Mouse (Mus musculus) right cerebral cortex, postnatal 14 days (tissue): ENCODE results near the gene Enpp6.

ENCODE experiments used
- DNase-seq: peaks from one replicate; pipeline ENCODE4 v3.0.0; 2022

Gene Enpp6

DNA sequence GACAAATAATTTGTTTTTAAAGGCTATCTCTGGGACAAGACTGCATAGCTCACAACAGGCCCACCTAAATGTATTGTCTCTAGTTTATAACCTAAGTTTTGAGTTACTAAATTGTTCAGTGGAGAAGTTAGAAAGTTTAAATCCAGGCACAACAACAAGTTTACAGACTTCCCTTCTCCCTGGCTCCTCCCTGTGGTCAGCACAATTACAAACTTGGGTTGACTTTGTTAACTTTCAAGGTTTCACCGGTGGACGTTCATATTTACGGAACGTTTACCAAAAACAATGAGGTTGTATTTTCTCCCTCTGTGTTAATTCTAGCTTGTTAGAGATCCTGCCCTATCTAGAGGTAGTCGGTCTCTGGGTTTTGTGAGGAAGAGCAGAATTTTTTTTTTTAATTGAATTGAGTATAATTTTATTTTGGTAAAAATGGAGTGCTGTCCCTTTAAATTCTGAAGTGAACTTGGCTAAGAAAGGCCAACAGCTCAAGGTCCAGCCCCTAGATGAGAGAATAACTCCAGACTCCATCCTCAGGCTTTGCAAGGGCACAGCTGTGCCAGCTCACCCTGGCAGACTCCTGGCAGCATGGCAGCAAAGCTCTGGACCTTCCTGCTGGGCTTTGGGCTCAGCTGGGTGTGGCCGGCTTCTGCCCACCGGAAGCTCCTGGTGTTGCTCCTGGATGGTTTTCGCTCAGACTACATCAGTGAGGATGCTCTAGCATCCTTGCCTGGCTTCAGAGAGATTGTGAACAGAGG is at the start of gene Enpp6:
TSS of gene Enpp6 (plus strand) at position 502 of the 755 bp plus-strand sequence.
- no peak for DNase-seq

DNA sequence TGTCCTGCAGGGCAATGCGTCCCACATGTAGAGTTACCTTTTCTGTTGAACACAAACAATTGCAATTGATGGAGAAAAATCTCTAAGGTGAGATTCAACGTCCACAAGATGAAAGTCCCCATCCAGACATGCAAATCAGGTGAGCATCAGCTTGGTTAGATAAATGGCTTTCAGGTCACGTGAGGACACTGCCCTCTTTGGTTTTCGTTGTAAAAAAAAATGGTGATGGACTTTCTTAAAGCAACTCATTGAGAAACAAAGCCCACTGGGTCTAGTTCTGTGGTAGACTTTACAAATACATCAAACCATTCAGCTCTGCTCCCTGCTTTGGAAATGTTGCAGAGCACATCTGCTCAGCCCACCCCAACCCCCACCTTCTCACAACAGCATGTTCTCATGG is 48.5 kb upstream of the Enpp6 start:
- DNase-seq = no peak

DNA sequence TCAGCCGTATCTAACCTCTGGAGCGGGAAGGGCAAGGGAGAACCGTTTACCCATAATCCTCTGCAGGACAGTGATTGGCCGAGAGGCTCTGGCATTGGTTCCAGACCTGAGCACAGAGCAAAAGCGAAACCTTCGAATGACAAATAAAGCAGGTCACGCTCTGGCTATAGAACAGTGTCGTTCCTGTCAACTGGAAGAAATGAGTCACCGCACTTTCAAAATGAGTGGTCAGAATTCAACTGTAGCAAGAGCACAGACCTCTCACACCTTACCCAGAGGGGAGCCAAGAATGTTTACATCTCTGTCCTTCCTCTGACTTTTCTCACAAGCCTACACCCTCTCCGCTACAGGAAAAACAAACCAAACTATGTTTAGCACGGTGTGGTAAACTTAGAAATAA is 45.4 kb upstream of the Enpp6 start:
- DNase-seq = no peak

DNA sequence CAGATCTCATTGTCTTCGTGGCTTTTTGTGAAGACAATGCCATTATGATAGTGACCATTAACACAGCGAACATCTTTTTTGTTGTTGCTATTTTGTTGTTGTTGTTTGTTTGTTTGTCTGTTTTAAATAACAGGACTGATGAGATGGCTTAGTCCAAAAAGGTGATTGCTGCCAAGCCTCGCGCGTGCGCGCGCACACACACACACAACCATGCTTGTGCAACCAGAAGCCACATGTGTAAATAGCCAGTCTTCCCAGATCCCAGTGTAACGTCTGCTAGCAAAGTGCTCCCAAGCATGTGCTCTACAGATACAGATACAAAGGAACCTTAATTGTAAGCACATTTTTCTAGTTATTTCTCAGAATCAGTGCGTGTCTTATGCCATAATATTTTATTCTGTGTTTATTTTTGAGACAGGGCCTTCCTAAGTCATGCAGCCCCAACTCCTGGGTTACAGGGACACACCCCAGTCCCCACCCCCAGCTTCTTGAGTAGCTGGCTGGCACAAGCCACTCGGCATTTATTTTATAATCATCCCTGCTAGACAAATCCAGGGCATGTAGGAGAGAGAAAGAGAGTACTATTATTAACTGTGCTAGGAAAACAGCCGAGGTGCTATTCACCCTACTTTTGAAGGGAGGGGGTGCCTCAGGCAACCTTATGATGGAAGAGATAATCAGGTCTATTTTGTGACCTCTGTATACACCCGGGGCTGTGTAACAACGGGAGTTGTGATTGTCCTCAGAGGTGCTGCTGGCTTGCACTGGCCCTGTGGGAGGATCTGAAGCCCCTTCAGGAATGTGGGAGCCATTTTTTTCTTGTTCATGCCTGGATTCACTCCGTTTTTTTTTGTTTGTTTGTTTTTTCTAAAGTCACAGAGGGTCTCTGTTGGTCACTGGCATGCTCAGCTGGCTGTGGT is 44.7 kb upstream of the Enpp6 start:
- no peak for DNase-seq

DNA sequence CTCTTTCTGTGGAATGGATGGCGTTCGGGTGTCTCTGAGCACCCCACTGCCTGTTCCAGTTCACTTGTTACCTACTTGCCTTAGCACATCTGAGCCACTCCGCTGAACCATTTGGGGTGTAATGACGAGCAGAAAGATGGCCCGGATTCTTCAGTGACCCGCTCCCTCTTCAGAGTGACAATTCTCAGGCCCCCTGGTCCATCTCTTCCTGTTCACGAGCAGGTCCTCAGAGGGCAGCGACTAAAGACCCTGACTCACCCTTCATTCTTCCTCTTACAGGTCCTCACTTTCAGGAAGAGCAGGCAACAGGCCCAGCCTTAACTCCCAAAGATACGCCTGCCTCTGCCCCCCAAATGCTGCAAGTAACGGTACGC is 44.0 kb upstream of the Enpp6 start:
- no peak for DNase-seq

DNA sequence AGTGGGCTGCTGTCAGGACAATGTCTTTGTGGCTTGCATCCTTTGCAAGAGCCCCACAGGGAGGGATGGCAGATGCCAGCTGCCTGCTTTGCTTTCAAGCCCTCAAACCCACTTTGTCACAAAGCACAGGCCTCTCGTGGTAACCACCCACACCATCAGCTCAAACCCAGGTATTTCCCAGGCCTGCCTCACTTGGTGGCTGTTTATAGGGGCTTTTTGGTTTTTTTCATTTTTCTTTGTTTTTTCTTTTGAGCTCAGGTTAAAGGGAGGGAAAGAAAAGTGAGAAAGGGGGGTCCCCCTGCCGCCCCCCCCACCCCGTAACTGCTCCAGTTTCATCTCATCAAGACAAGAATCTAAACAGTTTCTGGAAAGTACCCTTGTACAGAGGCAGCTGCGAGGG is 43.4 kb upstream of the Enpp6 start:
- DNase-seq = no peak

DNA sequence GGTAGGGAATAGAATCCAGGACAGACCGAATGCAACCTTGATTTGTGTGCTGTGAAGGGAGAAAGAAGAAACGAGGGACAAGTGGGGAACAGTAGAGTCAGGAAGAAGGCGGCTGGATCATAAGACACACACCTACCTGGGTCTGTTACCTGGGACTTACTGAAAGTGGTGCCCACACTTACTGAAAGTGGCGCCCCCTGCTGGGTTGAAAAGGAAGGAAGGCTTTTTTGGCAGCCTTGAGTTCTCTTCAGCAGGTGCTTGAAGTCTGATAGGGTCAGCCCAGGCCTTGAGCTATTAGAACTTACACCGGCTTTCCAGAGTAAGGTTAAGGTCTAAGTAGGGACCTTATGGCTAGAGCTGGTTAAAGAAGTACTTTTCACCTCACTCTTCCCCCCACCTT is 40.5 kb upstream of the Enpp6 start:
- DNase-seq = no peak

DNA sequence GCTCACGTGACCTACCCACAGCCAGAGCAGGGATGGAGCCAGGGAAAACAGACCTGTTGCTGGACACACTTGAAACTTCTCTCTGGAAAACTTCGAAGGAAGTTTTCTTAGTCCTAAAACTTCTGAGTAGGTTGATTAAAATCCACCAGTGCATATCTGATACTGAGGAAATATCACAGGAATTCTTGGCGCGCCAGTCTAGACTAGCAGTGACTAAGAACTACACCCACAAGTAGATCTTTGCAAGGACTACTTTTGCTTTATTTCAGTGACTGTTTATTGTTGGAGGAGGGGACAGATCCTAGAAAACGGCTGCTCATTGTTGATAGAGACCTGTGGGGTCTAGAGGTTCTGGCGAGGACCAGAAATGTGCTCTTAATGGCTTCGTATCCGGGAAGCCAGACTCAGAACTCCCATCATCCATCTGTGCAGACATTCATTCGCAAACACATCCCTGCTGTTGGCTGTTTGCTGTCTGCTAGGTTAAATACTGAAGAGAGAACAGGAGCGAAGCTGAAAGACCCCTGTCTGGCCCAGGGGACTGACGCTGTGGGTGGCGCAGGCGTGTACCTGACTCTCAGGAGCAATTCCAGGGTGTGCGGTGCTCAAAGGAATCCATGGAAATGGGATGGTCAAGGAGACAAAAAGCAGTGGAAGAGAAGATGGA is 38.5 kb upstream of the Enpp6 start:
- no peak for DNase-seq

DNA sequence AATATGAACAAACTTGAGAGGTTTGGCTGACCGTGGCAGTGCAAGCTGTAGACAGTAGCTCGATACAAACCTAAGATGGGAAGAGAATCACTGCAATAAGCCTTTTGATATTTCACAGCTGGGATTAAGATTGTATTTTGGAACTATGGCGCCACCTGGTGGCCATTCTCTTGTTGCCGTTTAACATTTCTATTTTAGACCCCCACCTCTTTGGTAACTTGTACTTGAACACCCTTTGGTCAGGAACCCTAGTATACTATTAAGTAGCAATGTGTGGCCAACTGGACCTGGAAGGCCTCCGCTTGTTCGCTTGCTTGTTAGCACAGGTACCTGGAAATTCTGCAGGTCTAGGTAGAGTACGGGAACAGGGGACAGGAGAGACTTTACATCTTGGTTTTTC is 33.2 kb upstream of the Enpp6 start:
- peak; percentile 81 for DNase-seq

DNA sequence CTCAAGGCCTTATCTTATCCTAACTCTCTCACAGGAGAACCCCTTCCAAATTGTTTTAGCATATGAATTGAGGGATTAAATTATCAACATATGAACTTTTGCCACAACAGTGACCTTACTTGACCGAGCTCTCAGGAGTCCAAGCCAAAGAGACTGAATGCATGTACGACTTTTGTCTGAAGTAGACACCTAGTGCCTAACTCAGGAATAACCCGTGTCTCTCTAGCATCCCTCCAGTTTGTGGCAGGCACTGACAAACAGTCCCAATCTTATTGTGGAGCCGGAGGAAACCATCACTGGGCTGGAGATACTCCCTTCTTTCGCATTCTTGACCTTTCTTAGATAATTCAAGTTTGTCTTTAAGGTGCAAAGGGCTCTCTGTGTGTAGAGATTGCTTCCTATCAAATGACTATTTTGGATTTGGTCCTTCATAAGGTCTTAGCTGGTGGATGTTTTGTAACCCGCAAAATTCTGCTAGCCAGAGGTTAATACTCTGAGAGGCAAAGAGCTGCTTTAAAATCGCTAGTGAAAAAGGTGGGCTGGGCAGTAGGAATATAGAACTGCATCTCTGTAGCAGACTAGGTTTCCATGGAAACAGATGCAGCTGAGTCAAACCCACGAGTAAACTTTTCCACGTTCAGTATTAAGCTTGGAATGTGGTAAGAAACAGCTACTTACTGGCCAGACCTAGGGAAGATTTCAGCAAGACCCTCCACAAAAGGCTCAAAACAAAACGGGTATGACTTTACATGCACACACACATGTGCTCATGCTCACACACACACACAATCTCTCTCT is 23.9 kb upstream of the Enpp6 start:
- DNase-seq = no peak

DNA sequence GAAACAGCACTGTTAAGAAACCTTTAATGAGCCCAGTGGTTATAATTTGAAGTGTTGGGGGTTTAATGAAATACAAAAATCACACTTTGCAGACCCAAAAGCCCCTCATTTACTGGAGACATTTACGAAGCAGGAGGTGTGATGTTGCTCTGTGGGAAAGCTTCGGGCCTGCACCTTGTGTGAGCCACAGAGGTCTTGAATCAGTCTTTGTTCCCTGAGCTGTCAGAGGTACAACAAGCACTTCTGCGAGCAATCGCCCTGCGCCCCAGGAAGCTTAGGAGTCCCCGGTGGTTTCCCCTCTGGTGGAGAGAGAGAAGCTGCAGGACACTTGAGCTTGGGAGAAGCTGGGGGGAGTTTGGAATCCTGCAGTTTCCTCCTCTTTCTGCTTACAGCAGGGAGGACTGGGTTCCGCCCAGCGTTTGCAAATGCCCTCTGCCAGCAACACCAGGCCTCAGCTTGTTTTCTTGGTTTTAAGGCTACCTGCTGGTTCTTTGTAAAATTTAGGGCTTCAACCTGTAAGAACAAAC is 23.0 kb upstream of the Enpp6 start:
- no peak for DNase-seq

DNA sequence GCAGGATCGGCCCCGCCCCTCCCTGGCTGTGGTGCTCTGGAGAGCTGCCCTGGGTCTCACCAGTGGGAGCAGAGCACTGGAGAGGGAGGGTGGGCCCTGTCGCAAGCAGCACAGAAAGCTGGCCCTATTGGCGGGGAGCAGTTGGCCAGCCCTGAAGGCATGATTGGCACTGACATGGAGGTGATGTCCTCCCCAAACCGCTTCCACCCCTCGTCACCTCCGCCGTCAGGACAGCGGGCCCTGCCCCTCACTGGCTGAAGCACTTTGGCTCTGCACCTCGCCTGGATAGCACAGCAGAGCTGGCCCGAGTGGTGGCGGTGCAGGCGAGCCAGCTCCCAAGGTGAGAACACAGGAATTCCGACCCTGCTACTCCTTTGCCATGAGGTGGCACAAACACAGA is 20.9 kb upstream of the Enpp6 start:
- DNase-seq = no peak

DNA sequence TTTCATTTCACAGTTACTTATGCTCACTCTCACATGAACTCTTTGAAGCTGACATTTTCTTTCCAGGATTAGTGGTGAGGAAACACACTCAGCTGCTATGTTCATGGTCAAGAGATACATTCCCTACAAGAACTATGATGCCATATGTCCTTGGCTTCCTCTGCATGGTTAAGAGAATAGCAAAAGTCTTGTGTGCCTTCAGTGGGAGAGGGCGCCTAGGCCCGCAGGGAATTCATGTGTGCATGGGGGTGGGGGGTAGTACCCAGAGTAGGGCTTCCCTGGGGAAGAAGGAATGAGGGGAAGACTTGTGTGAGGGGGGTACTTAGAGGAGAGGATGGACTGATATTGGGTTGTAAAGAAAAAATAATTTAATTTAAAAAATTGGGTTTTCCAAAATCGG is 18.0 kb upstream of the Enpp6 start:
- no peak for DNase-seq

DNA sequence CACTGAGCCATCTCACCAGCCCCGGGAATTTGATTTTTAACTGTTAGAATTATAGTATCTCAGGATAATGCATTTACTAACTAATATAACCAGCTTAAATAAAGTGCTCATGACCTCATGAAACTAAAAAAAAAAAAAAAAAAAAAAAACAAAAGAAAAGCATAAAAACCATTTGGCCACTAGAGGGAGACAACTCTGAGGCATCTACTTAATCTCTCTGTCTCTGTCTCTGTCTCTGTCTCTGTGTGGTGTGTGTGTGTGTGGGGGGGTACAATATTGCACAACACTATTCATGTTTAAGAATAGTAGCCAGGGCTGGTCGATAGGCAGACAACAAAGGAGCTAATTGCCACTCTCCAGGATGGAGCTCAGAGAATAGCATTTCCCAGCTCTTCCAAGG is 17.3 kb upstream of the Enpp6 start:
- no peak for DNase-seq

DNA sequence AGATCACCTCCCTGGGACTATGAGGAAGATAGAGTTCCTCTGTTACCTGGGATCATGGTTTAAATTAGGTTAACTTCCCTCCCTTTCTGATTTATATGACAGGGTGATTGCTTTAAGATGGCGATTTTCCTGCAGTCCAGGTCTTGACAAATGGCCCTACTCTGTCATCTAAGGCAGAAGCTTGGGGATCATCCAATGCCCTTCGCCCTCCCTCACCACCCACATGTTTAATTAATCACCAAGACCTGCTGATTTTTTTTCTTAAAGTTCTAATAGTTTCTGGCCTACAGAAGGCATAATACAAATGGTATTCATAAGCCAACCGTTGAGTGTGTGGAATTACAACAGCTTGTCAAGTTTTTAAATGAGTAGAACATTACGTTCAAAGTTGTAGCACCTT is 9.3 kb upstream of the Enpp6 start:
- no peak for DNase-seq

DNA sequence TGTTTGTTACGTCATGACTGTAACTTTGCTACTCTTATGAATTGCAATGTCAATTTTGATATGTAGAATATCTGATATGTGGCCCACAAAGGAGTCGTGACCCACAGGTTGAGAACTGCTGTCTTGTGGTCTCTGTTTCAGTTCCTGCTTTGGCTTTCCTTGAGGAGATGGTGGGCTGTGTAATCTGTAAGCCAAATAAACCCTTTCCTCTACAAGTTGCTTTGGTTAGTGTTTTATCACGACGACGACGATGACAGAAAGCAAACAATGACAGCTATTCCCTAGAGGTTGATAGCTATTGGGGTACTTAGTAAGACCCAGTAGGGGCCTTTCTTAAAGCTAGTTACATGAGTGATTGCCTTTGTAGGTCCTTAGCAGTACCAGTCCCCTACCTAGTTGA is 4.5 kb upstream of the Enpp6 start:
- no peak for DNase-seq

DNA sequence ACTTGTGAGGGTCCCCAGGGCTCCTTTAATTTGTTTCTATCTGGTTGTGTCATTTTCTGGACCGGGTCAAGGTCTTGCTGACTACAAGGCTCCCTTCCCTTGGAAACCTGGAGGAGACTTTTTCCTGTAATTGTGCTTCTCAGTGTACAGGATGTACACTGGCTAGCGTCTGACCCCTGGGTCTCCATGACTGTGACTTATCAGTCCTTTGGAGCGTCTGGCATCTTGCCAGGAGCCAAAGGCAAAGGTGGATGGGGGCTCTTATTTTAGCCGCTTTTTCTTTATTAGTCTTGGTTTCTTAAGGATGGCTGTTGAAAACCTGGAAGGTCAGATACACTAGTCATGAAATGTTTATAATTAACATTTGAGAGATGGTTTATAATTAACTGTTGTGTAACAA is 3.9 kb upstream of the Enpp6 start:
- DNase-seq = no peak

DNA sequence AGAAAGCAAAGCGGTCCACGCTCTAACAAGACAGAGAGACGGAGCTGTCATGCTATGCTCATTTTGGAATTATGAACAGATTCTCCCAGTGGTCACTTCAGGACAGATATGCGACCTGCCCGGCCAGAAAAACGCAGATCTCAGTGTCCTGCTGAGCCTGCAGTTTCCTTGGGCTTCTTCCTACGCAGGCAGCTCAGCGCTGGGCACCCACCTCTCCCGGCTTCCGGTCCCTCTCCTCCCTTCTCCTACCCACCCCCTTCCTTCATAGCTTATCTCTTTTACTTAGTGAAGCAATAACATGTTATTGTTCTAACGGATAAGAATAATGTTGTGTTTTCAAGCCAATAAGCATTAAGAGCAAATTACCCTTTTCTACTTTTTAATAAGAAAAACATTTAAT is 2.0 kb upstream of the Enpp6 start:
- DNase-seq = no peak

DNA sequence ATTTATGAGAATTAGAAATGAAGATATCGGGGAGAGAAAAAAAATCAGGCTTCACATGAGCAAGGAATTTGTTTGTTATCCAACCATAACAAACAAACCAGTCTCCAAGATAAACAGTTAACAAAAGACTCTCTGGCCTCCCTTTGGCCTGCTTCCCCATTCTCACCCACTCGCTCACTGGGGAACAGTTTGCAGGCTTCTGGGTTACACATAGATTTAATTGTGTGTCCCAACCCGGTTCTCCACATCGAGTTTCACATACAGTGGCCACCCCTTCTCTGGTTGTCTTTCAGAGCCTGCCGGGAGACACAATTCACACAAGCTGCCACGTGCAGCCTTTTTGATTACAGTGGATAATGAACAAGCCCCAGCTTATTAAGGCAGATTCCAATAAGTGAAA is 1.7 kb downstream of the Enpp6 start:
- DNase-seq = no peak

DNA sequence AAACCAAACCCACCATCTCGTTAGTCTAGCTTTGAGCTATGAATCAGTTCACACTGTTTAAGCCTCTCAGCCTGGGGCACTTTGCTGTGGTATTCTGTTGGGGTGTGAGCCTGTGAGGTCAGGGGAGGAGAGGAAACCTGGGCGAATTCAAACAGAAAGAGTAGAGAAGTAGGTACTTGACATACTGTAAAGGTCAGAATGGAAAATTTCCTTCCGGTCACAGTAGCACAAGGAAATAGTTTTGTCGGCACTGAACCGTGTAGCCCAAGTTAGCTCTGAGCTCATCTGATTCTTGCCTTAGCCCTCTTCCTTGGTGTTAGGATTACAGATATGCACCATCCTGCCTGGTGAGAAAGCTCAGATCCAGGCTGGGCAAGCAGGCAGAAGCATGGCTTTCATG is 4.4 kb downstream of the Enpp6 start:
- no peak for DNase-seq

DNA sequence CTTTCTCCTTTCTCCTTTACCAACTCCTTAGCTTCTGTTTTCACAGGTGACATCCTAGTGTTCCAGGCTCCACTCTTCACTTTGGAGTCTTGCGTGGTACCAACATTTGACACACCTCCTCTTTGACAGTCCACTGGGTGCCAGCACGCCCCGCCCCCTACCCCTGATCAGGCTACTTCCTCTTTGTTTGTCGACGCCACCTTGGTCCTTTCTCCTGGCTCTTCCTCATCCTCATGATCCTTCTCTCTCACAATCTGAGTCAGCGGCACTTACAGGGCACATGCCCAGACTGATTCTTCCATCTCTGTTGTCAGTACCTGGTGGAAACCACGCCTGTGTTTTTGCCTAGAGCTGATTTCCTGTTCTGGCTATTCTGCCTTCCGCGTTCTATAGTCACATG is 5.9 kb downstream of the Enpp6 start:
- no peak for DNase-seq

DNA sequence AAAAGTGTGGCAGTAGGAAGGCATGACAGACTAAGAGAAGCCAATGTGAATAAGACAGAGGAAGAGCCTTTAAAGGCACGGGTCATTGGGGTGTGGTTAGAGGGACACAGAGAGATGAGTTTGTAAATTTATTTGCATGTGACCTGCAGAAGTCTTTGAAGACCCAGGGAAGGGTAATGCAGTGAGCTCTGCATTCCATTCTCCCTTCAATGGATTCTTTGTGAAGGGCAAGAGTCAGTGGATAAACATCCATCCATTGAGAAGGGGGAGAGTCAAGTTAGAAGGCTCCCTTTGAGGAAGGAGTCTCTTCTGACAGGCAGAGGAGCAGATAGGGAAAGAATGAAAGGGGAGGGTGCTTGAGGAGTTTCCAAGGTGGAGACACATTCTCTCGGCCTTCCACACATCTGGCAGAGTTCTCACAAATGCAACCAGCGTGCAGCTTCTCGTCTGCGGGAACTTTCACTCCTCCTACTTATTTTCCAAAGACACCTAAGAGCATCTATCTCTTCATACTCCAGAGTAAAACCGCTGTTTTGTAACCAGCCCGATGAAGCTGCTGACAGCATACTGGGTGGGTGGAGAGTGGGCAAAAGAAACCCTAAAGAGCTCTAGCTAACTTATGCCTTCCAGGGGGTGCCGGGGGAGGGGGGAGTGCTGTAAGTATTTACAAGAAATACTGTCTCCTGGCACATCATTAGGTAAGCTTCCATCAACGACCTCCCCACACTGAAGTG is 9.4 kb downstream of the Enpp6 start:
- no peak for DNase-seq
